Mouse (Mus musculus) ovary, postnatal 36 days (tissue): Measurements from ENCODE around the gene Rfx2.
A peak's percentile ranks its signal among the peaks of the same experiment; 100 is the strongest.

Experiments
- DNase-seq: peaks from one replicate; pipeline ENCODE4 v3.0.0; 2022; ENCODE audit warnings: low spot score, mixed read lengths

Rfx2 gene

DNA sequence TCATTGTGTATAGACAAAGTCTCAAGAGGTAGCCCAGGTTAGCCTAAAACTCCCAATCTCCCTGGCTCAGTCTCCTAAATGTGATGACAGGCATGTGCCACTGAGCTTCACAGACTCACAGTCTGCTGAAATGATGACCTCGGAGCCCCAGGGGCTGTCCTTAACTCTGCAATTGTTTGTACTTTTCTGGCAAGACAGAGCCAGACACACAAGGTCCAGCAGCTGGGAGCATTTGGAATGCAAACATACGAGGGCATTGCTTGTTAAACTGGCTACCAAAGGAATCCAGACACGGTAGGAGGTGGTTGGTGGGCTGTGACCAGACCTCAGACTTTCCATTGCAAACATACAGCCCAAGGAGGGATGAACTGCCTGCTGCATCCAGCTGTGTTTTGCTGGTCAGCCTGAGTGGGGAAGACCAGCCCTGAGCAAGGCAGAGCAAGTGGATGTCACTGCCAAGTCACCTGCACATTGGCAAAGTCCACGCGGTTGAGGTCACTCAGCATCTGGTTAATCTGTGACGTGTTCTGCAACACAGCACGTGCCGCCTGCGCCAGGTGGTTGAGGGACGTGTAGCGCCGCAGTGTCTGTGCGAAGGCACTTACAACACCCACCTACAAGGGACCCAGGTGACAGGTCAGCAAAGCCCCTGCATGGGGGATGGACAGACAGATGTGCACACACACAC, 50.4 kb downstream of the Rfx2 start:
- DNase-seq: no peak

DNA sequence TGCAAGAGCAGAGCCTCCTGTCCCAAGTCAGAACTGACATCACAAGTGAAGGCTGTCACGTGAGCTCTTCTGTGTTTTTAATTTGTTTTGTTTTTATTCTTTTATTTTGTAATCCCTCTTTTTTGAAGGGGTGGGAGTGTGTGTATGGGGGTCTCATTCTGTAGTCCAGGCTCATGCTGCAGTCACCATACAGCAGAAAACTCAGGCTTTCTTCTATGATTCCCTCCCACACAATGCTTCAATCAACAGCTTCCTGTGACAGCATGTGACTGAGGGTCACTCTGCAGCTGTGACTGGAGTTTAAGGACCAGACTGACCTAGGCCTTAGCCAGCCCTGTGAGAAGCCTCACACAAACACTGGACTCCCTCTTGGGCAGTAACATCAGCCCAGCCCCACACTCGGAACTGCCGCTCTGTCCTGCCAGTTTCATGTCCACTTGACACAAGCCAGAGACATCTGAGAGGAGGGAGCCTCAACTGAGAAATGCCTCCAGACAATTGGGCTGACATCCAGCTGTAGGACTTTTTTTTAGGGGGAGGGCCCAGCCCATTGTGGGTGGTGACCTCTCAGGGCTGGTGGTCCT, 51.9 kb downstream of the Rfx2 start:
- DNase-seq: no peak

DNA sequence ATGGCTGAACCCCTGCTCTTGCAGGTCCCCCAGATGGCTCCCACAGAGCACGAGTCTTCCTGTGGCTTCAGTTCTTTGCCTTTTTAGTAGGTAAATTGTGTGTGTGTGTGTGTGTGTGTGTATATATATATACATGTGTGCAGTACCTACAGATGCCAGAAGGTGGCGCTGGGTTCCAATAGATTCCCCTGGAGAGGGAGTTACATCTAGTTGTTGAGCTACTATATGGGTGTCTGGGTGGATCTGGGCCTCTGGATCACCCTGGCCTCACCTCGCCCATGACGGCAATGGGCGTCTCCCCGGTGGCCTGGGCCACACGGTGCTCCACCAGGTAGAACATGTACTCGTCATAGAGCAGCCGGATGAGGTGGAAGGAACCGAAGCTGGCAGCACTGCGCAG, 53.2 kb downstream of the Rfx2 start:
- no peak for DNase-seq

DNA sequence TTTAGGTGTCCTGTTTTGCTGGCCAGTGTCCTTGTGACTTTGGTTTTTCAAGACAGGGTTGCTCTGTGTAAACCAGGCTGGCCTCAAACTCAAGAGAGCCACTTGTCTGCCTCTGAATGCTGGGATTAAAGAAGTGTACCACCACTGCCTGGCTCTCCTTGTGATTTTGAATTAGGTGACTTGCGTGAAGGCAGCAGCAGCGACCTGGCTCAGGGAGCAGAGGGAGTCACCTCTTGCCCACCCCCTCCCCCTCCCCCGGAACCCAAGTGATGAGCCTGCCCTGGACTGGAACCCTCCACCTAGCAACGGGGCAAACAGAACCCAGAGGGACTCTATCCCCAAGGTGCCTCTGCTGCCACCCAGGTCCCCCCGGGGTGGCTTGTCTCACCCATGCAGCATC, 60.9 kb downstream of the Rfx2 start, which contains the start of gene Prr22:
Gene Prr22 (plus strand): TSS at position 301 of the 400 bp plus-strand sequence.
- no peak for DNase-seq

DNA sequence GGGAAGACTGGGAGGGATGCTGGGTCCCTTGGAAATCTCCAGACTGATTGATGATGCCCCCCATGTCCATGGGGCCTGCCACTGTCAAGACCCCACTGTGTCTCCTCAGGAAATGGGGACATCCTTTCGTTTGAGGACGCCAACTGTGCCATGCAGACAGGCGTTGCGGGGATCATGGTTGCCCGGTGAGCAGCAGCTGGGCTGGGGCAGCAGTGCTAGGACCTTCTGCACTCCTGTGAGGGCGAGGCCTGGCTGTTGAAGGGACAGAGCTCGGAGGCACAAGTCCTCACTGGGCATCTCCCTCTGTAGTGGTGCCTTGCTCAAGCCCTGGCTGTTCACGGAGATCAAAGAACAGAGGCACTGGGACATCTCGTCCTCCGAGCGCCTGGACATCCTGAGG, 61.9 kb downstream of the Rfx2 start:
- DNase-seq: no peak

DNA sequence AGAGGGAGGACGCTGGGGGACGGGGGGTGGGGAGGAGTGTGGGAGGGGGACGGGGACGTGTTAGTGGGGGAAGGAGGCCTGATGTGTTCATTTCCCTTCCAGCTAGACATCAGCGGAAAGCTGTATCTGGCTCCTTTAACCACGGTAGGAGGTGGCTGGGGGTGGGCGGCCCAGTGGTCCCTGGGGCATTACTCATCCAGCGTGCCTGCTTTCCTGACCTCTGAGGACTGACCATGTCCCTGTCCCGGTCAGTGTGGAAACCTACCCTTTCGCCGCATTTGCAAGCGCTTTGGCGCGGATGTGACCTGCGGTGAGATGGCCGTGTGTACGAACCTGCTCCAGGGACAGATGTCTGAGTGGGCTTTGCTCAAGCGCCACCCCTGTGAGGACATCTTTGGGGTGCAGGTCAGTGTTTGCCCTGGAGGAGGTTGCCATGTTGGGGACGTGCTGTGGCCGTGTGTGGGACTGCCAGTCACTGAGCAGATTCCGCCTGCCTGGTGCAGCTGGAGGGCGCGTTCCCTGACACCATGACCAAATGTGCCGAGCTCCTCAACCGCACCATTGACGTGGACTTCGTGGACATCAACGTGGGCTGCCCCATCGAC, 63.2 kb downstream of the Rfx2 start:
- no peak for DNase-seq

DNA sequence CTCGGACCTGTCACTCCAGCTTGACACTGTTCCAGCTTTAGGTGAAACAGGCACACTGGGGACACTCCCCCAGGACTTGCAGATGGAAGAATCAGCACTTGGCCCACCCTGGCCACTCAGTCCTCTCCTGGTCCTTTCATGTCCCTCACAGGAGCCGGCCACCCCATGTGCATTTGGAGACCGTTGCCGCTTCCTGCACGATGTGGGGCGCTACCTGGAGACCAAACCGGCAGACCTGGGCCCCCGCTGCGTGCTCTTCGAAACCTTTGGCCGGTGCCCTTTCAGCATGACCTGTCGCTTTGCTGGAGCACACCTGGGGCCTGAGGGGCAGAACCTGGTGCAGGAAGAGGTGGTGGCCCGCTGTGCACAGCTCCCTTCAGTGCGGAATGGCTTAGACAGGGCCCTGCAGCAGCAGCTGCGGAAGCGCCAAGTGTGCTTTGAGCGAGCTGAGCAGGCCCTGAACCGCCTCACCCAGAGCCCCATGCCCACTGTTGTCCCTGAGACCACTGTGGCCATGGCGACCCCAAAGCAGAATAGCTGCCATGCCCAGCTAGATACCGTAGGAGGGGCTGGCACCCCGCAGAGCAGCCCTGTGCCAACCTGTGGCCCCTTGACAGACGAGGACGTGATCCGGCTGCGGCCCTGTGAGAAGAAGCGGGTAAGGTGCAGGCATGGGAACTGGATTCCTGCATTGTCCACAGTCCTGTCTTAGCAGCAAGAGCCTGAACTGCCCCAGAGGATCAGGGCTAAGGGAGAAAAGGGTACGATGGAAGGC, 64.0 kb downstream of the Rfx2 start:
- no peak for DNase-seq

DNA sequence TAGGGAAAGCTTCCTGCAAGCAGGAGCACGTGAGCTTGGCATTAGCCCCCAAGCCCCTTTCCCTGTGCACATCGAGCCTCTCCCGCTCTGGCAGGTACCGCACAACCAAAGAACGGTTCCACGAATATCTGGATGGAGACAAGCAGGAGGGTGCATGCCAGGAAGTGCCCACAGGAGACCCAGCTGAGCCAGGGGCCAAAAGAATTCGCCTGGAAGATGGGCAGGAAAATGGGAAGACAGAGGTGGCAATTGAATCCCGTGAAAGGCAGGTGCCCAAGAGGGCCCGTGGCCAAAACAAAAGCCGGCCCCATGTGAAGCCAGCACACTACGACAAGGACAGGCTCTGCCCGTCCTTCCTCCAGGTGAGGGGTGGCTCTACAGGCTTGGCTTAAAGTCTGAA, 65.4 kb downstream of the Rfx2 start:
- no peak for DNase-seq

DNA sequence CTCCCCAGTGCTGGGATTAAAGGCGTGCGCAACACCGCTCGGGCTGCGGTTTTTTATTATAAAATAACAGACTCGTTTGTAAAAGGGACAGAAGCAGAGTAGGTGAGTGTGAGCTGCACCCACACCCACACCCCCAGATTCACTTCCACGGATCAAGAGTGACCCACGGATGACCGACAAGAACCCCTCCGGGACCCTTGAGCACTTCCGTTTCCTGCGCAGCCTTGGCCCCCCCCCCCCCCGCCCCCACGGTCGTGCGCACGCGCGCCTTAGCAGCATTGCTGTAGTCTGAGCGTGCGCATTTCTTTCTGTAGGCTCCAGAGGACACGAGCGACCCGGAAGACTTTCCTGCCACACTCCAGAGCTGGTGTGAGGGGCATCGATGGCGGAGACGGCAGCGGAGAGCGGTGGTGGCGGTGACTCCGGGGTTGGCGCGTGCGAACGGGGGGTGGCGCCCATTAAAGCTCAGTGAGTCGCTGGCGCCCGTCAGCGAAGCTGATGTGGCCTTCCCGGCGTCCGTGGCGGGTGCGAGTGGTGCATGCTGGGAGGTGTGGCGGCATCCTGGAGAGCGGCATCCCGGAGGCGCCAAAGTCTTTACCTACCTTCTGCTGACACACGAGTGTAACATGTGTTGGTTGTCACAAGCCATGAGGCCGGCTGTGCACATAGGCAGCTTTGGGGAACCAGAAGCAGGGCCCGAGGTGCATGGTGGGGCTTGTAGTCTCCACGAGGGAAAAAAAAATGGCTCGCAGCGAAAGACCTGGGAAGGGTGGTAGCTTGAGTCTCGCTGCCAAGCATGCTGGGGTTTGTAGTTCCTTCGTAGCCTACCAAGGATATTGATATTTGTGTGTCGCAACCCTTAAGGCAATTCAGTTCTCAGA, 66.1 kb downstream of the Rfx2 start, which contains the start of gene Dus3l:
Gene Dus3l (plus strand): TSS at position 284 of the 881 bp plus-strand sequence.
- peak; percentile 85 for DNase-seq

DNA sequence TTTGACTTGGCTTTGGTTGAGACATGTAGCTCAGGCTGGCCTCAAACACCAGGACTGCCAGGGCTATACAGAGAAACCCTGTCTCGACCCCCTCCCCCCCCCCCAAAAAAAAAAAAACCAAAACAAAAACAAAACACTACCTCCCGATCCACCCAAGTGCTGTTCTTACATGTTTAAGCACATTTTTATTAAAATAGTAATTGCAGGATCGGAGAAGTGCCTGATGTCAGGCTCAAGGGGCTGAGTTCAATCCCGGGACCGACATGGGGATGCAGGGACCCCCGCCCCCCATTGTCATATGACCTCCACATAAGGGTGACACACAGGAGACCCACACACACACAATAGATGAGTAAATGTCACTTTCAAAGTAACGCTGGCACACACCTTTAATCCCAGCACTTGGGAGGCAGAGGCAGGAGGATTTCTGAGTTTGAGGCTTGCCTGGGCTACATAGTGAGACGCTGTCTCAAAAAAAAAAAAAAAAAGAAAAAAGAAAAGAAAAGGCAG, 67.0 kb downstream of the Rfx2 start:
- no peak for DNase-seq

DNA sequence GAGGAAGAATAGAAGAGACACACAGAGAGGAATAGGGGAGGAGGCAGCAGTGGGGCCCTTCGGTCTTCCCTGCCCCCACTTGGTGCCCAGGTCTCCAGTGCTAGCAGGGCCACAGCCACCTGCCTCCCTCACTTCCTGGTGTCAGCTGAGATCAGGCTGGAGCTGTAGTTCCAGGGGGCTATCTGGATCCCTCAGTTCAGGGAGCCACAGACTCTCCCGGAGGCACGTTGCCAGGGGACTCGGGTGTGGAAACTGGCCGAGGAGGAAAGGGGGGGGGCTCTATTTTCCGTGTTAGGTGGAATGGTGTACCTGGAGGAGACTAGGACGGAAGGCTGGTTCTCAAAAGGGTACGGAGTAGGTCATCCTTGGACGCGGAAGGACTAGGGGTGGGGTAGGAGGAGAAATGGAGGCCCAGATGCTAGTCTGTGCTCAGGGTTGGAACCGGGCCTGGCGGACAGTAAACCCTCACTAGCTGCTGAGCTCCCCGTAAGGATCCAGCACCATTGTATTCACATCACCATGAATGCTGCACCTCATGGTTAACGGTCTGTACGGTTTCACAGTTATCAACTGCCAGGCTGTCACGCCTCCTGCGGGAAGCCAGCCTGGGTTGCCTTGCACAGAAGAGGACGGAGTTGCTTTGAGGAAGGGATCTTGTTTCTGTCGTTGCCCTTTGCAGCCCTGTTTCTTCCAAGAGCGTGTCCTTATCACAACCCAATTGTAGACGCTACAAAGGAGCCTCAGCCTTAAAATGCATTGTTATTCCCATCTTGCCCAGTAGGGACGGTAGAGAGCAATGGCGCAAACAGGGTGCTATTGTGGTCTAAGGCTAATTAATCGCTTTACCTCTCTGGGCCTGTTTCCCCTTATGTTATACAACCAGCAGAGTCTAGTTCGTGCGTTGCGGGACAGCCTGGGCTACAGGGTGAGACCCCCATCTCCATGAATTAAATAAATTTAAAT, 67.8 kb downstream of the Rfx2 start:
- DNase-seq: no peak

DNA sequence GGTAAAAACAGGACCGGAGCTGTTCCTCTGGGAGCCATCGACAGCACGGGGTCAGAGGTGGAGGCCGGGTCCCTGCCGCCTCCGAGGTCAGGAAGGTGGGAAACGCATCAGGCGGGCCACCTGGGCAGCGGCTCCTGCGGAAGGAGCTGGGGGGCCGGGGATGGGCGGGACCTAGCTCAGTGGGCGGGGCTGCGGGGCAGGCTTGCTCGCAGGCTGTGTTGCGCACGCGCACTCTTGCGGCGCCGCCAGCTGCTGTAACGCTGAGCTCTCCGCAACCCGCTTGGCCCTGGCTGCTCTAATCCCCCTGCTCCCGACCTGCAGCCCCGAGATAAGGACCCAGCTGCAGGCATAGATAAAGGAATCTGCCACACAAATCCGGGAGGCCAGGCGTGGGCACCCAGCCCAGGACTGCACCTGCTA, 68.8 kb downstream of the Rfx2 start:
- peak; percentile 90 for DNase-seq

DNA sequence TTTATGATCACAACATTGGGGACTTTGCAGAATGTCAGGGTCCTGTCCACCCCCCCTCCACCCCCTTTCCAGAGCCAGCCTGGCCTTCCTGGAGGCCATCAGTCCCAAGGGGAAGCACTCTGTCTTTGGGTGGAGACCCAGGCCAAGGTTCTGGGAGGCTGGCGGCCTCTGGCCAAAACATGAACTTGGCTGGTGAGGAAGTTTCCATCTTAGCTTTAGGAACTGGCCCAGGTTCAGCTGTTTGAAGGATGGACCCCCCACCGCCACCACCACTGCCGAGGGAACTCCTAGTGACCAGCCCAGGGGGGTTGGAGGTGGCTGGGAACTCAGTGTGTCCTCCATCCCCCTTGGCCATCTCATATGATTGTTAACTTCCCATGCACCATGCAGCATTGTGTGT, 69.7 kb downstream of the Rfx2 start:
- DNase-seq: no peak

DNA sequence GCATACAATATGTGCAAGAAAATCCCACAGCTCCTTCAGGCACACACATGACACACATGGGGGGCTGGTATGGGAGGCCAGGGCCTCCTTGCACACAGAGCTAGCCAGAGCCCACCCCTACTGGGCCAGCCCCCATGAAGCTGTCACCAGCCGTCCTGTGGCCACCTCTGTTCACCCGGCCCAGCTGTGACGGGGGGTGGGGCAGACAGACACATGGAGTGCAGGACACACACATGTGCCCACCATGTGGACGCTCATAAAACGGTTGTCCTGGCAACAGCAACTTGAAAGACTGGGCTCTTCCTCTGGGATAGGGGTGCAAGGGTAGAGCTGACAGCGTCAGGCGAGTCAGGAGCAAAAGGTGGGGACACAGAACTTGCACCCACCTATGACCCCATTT, 71.6 kb downstream of the Rfx2 start:
- DNase-seq: peak; percentile 7

DNA sequence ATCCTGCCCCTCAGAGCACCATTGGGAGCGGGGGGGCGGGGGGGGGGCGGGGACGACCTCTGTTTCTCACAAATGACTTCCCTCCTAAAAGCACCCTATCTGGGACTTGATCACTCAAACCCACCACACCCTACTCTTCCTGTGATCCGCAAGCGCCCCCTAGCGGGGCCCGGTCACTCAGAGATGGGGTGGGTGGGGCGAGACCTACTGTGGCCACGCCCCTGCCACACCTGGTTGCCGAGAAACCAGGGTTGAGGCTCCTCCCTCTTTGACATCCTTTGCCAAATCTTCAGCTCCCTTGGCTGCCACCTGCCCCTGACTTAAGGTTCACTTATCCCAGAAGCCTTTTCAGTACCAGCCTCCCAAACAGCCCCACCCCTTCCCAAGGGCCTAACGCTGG, 72.7 kb downstream of the Rfx2 start:
- peak; percentile 74 for DNase-seq

DNA sequence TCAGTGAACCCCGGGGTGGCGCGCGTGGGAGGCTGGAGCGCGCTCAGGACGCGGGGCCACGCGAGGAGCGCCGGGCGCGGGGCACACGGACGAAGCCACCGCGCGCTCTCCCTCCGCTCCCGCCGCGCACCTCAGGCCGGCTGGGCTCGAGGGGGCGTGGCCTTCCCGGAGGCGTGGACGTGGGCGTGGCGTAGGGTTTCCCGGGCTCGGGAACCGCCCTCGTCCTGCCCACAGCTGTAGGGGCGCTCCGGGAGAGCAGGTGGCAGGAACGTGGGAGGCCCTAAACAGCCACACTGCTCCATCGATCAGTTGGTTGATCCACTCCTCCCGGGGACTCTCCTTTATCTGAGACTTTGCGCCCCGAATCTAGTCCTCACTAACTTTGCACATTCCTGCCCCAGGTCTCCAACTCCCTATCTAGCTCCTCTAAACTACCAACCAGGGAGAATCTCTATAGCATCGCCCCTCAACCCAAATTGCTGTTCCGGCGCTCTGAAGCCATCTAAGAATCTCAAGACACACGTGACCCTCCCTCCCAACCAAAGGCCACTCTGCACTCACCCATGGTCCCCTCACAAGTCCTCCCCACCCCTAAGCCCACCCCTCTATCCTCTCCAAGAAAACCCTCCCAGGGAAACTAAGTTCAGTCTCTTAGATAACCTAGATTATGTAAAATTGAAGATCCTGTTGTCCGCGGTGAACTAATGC, 73.2 kb downstream of the Rfx2 start, which contains the start of gene Nrtn:
Gene Nrtn (minus strand): TSS at position 115 of the 708 bp plus-strand sequence.
- DNase-seq: peak; percentile 93

DNA sequence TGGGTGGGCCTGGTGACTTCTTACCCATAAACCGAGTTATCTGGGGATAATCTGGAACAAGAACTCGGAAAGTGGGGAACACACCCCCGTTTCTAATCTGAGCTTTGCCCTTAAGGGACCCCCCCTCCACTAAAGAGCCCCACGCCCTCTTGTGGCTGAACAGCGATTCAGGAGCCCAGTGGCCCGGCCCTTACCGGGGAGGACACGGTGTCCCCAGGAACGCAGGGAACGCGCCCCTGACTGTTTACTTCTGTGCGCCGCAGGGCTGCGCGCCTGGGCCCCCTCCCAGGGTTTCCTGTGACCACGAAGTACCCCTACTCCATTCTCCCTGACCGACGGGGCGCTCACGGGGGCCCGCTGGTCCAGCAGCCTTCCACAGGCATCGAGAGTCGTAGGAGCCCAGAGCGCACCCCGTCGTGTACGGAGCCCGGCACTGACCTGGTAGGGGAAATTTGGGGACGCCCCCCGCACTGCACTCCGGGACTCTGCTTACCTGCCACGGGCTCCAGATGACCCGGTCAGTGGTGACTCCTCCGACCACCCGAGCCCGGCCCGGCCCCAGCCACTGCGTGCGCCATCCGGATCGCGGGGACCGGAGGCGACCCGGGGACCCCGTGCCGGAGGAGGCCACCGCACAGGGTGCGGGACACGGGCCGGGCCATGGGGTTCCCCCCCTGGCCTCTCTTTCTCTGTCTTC, 74.0 kb downstream of the Rfx2 start:
- DNase-seq: peak; percentile 50

DNA sequence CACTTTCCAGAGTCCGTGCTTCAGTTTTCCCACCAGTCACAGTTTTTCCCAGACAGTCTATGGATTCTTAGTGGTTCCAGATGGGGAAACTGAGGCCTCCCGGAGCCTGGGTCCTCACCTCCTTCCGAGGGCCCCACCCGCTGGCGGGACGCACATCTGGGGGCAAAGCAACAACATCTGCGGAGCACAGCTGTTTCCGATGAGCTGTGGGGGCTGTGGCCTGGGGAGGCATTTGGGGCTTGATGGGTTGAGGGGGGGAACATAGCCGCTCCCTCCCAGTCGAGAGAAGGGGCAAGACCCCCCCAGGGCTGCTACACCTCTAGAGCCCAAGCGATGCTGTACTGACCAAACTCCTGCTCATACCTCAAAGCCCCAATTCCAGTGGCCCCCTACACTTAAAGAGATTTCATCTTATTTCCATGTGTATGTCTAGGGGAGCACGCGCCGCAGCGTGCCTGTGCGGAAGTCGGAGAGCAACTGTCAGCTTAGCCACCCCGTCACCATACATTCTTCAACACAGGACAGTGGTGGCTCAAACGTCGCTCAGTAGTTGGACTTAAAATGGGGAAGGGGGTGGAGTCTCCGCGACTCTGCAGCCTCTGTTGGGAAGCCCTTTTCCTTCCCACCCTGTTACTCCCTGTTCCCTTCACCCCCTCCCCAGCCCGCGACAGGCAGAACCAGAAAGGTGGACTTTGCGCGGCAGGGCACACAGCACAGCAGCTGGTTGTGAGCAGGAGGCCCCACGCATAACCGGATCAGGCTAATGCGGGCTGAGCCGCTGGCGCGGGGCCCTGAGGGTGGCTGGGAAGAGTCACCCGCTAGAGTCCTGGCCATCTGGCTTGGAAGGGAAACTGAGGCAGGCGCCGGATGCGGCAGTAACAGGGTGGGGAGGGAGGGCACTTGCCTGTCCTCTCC, 76.3 kb downstream of the Rfx2 start:
- no peak for DNase-seq
